Mouse (Mus musculus) MEL (cell line): ENCODE results near the gene Borcs7.

Experiments used
- CHD2 ChIP-seq: IDR thresholded peaks from 2 replicates; pipeline ENCODE4 v1.6.1; 2011; ENCODE audit warnings: low read length, improper control_type of control experiment
- CTCF ChIP-seq, 3 experiments: IDR thresholded peaks in 2 of 3; conservative IDR thresholded peaks in 1 of 3; 2 replicates each; pipeline ENCODE4 v1.5.1; 2011 to 2012; ENCODE audit warnings: low read length in 3 of 3, low read depth in 2 of 3, mild to moderate bottlenecking in 2 of 3, improper control_type of control experiment in 1 of 3, inconsistent platforms in 1 of 3, mixed read lengths in 1 of 3, moderate library complexity in 1 of 3; ENCODE audit not compliant: control insufficient read depth in 1 of 3, insufficient read depth in 1 of 3, poor library complexity in 1 of 3, severe bottlenecking in 1 of 3
- EP300 ChIP-seq, 2 experiments: IDR thresholded peaks; 2 replicates each; pipeline ENCODE4 v1.6.1; 2011; ENCODE audit warnings: improper control_type of control experiment in 2 of 2, low read length in 2 of 2, low read depth in 1 of 2, mild to moderate bottlenecking in 1 of 2
- MAFK ChIP-seq: IDR thresholded peaks from 2 replicates; pipeline ENCODE4 v1.6.1; 2011; ENCODE audit warnings: low read depth, mild to moderate bottlenecking, low read length, improper control_type of control experiment, borderline replicate concordance
- MAX ChIP-seq: IDR thresholded peaks from 2 replicates; pipeline ENCODE4 v1.6.1; 2011; ENCODE audit warnings: low read length, improper control_type of control experiment
- SIN3A ChIP-seq: IDR thresholded peaks from 2 replicates; pipeline ENCODE4 v1.6.1; 2012; ENCODE audit warnings: low read length, improper control_type of control experiment, inconsistent platforms
- TAL1 ChIP-seq: IDR thresholded peaks from 2 replicates; pipeline ENCODE4 v1.6.1; 2012; ENCODE audit warnings: mild to moderate bottlenecking, inconsistent platforms, low read length, moderate library complexity, mixed read lengths
- UBTF ChIP-seq: IDR thresholded peaks from 2 replicates; pipeline ENCODE4 v1.6.1; 2012; ENCODE audit warnings: low read depth, mild to moderate bottlenecking, inconsistent platforms, low read length, improper control_type of control experiment, moderate library complexity, borderline replicate concordance; ENCODE audit not compliant: insufficient read depth
- ZC3H11A ChIP-seq: IDR thresholded peaks from 2 replicates; pipeline ENCODE4 v1.6.1; 2012; ENCODE audit warnings: low read depth, mild to moderate bottlenecking, inconsistent platforms, low read length, improper control_type of control experiment
- ZKSCAN1 ChIP-seq: IDR thresholded peaks from 2 replicates; pipeline ENCODE4 v1.6.1; 2012; ENCODE audit warnings: low read depth, mild to moderate bottlenecking, inconsistent platforms, low read length, improper control_type of control experiment, moderate library complexity

GRCm38 (mm10) chr19:46642136-46642753 is 47.5 kb upstream of the Borcs7 start:
- no peak for TF ChIP-seq ZKSCAN1
- no peak for TF ChIP-seq TAL1
- no peak for TF ChIP-seq CHD2
- TF ChIP-seq EP300 (IDR thresholded peaks at IDR 0.05; ENCODE audit: low read depth in 1 of 2, low read length in 2 of 2): no peak
- no peak for TF ChIP-seq CTCF (IDR thresholded peaks at IDR 0.05 in 2 of 3, conservative IDR thresholded peaks at IDR 0.05 in 1 of 3; ENCODE audit: control insufficient read depth in 1 of 3, insufficient read depth in 1 of 3, low read depth in 2 of 3, low read length in 3 of 3, poor library complexity in 1 of 3, severe bottlenecking in 1 of 3)
- no peak for TF ChIP-seq UBTF
- TF ChIP-seq MAX: no peak
- TF ChIP-seq ZC3H11A: no peak
- TF ChIP-seq SIN3A: no peak
- no peak for TF ChIP-seq MAFK
